Mouse (Mus musculus): ENCODE data around the gene Hvcn1. TPM values are rescaled to one million over a fixed set of nuclear protein-coding genes. Genes with fewer than 3 reads are reported as not detected.
A peak's percentile ranks its signal among the peaks of the same experiment; 100 is the strongest.
"Not testable (repeated sequence)": the region's sequence is repeated elsewhere in the genome, so short reads cannot be mapped to it uniquely, and the experiment has no call there.

Gene Hvcn1
- total RNA-seq (2021), result 1 to 10 TPM; 2.1 to 2.6 TPM

DNA sequence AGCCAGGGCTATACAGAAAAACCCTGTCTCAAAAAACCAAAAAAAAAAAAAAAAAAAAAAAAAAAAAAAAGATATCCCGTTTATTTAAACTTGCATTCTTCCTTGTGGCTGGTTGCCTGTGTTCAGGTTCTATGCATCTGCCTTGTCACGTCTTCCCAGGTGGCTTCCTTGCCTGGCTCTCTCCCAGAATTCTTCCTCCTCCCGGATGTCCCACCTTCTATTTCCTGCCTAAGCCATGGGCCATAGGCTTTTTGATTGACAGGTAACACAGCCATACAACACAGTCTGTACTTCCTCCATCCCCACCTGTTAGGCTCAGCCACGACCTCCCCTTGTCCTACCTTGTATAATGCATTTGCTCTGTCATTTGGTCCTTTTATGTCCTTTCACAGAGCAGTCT is at the start of gene Hvcn1:
Gene Hvcn1, plus strand, starts transcription at position 330 of the 400 bp plus-strand sequence.
- no peak for DNase-seq (ENCODE audit: extremely low spot score in 1 of 2, low spot score in 2 of 2)
- intact Hi-C loops (cut with DNase I), result no loop called here

DNA sequence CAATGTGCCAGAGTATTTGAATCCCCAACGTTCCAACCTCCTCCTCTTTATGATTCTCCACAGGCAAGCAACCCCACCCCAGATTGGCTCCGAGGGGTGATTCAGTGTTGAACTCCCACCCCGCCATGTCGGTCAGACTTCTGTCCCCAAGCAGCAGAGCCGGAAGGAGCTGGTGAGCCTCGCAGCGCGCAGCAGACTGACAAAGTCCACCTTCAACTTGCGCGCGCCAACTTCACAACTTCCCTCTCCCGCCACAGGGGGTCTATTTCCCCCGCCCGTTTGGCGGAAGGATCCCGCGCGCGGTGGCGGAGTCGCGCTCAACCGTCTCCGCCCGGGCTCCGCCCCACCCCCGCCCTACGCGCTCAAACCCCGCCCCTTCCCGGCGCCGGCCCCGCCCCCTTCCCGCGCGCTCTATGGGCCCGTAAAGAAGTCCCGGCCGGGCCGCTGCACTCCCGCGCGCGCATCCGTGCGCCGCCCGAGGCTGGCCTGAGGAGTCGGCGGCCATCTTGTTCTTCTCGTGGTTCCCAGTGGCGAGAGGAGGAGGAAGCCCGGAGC is 48.7 kb upstream of the Hvcn1 start, which contains the start of gene Ppp1cc:
Gene Ppp1cc, plus strand, starts transcription at position 452 of the 555 bp plus-strand sequence.
- DNase-seq (ENCODE audit: extremely low spot score in 1 of 2, low spot score in 2 of 2), result peak; percentile 86 to 96
- intact Hi-C loops (cut with DNase I), result no loop called here

- DNase-seq (ENCODE audit: extremely low spot score in 1 of 2, low spot score in 2 of 2), result peak in 1 of 2 experiments; percentile 53
- intact Hi-C loops (cut with DNase I), result no loop called here
Observed at GRCm38 (mm10) chr5:122158557-122159515, 47.8 kb upstream of the Hvcn1 start.

DNA sequence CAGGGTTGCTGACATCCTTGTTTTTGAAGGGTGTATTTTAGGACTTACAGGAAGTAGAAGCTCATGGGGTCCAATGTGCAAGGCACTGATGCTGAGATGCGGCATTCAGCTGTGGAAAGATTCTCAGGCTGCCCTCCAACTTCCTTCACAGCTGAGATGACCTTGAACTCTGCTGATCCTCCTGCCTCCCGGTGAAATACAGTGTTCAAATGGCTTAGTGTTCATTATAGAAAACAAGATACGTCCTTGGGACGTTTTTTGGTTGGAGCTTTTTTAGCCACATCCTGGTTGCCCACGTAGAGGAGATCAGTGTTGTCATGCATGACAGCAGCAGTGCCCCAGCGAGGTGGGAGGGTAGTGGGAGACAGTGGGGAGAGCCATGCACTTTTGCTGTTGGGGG is 43.4 kb upstream of the Hvcn1 start:
- DNase-seq (ENCODE audit: extremely low spot score in 1 of 2, low spot score in 2 of 2), result no peak
- intact Hi-C loops (cut with DNase I), result no loop called here

- DNase-seq (ENCODE audit: extremely low spot score in 1 of 2, low spot score in 2 of 2), result no peak
- intact Hi-C loops (cut with DNase I), result no loop called here
Observed at GRCm38 (mm10) chr5:122164011-122164410, 42.6 kb upstream of the Hvcn1 start.

DNA sequence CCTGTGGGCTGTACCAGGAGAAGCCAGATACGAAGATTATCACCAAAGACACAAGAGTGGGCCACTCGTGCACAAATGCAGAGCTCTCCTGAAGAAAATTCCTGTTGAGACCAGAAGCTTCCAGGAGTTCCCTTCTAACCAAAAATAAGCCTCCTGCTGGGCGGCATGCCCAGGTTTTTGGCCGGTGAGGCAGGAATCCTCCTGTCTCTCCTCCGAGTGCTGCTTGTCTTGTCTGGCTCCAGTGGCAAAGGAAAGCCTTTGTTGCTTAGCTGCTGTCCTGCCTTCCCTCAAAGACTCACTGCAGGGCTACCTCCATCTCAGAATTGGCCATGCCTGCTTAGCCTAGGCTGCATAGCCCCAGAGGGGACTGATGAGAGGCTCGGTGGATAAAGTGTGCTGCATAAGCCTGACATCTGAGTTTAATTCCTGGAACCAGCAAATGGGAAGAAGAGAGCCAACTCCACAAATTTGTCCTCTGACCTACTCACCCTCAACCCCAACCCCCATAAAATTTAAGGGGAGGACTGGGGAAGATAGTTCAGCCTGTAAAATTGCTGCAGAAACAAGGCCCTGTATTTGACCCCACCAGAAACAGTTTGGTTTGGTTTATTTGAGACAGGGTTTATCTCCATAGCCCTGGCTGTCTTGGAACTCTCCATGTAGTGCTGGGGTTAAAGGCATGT is 41.2 kb upstream of the Hvcn1 start:
- DNase-seq (ENCODE audit: extremely low spot score in 1 of 2, low spot score in 2 of 2), result peak in 1 of 2 experiments; percentile 54
- intact Hi-C loops (cut with DNase I), result no loop called here

DNA sequence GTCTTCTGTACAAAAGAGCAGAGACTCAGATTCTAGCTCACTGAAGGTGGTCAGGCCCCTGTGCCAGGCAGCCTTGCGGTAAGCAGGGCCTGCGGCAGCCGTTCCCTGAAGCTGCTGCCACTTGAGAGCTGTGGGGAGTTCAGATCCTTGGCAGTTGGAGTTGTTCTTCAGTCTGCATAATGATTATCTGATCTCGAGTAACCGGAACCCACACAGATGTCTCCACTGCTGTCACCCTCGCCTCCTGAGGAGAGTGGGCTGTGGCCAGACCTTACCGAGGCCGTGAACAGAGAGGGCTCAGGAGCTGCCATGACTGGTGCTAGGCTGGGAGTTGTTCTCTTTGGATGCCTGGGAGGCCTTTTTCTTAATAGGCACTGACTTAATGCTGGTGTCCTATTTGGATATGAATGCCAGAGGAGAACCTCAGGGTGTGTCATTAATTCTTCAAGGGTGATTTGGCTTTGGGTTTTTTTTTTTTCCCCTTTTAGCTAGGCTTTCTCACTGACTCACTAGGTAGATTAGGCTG is 39.9 kb upstream of the Hvcn1 start:
- intact Hi-C loops (cut with DNase I), result no loop called here
- DNase-seq (ENCODE audit: extremely low spot score in 1 of 2, low spot score in 2 of 2), result no peak

GRCm38 (mm10) chr5:122168344-122169069 is 38.1 kb upstream of the Hvcn1 start:
- intact Hi-C loops (cut with DNase I), result no loop called here
- DNase-seq (ENCODE audit: extremely low spot score in 1 of 2, low spot score in 2 of 2), result no peak

GRCm38 (mm10) chr5:122171058-122171457 is 35.5 kb upstream of the Hvcn1 start:
- DNase-seq (ENCODE audit: extremely low spot score in 1 of 2, low spot score in 2 of 2), result no peak
- intact Hi-C loops (cut with DNase I), result no loop called here

- intact Hi-C loops (cut with DNase I), result loop anchor here (5.0 kb wide), 1 partner anchor 43 kb away; no protein-coding TSS in a partner anchor
- peak in 1 of 2 experiments; percentile 22 for DNase-seq (ENCODE audit: extremely low spot score in 1 of 2, low spot score in 2 of 2)
Observed at GRCm38 (mm10) chr5:122175402-122175801, 31.2 kb upstream of the Hvcn1 start.

GRCm38 (mm10) chr5:122175961-122176360 is 30.6 kb upstream of the Hvcn1 start:
- intact Hi-C loops (cut with DNase I), result loop anchor here (5.0 kb wide), 1 partner anchor 44 kb away; no protein-coding TSS in a partner anchor

DNA sequence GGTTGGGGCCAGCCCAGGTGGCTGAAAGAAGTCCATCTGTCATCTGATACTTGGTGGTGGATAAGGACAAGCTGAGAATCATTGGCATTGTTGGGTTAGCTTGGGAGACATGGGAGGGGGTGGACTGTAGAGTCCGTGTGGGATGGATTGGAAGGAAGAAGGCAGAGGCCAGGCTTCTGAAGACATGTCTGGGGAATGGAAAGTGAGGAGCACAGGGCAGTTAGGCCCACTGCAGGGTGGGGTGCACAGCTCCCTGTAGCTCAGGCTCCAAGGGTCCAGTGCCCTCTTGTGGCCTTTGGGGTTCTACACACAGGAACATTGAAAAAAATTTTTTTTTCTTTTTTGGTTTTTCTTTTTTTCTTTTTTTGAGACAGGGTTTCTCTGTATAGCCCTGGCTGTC is 30.2 kb upstream of the Hvcn1 start:
- intact Hi-C loops (cut with DNase I), result loop anchor here (5.0 kb wide), 1 partner anchor 44 kb away; no protein-coding TSS in a partner anchor
- DNase-seq (ENCODE audit: extremely low spot score in 1 of 2, low spot score in 2 of 2), result peak in 1 of 2 experiments; percentile 79

More at GRCm38 (mm10) chr5:122175961-122176360, 30.6 kb upstream of the Hvcn1 start:
- DNase-seq (ENCODE audit: extremely low spot score in 1 of 2, low spot score in 2 of 2), result no peak

DNA sequence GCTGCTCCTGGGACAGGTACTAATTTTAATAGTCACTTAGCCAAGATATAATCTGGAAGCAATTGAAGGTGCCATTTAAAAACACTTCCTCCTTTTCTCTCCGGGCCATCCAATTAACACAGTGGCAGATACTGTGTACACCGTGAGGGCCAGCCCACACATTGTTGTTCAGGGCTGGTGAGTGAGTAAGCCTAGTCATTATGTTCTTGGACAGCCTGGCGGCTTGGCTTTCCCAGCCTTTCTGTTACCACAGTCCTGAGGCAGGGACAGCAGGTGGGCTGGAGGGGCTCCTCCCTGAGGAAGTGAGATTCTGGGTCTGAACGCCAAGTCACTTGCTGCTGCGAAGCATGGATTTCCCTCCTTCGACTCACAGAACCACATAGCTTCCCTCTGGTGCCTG is 26.9 kb upstream of the Hvcn1 start:
- peak in 1 of 2 experiments; percentile 54 for DNase-seq (ENCODE audit: extremely low spot score in 1 of 2, low spot score in 2 of 2)
- intact Hi-C loops (cut with DNase I), result loop anchor here (5.0 kb wide), 1 partner anchor 47 kb away; no protein-coding TSS in a partner anchor

DNA sequence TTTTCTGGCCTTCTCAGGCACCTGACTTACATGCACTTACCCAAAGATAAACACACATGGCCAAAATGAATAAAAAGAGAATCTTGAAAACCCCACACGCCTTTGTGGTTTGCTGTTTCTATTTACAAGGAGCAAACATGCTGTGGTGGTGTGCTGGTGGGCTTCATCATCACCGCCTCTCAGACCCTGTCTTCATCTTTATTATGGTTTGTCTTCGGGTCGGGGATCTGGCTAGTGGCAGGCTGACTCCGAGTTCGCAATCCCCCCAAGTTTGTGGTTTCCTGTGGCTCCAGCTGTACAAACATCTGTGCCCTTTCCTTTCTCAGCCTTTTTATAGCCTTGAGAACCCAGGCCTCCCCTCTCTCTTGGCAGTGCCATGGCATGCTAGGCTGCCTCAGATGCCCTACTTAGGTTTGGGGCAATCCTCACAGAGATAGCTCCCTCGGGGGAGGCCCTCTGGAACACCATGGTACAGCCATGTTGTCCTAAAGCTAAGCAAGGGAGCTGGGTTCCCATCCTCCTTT is 22.3 kb upstream of the Hvcn1 start:
- intact Hi-C loops (cut with DNase I), result no loop called here
- DNase-seq (ENCODE audit: extremely low spot score in 1 of 2, low spot score in 2 of 2), result no peak

GRCm38 (mm10) chr5:122184858-122185257 is 21.7 kb upstream of the Hvcn1 start:
- DNase-seq (ENCODE audit: extremely low spot score in 1 of 2, low spot score in 2 of 2); intact Hi-C loops (cut with DNase I): not testable (repeated sequence)

DNA sequence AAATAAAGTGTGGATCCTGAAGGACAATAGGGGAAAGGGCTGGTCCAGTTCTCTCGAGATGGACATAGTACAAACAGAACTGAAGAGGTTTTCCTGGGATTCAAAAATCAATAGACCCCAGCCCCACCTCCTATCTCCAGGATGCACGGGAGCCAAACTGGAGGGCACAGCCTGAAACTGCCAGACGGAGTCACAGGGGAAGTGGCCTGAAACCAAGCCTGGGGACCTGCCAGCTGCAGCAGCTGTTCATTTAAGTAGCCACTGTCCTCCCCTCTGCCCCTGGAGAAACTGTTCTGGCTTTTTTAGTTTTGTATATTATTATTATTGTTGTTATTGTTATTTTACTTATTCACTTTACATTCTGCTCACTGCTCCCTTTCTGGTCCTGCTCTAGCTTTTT is 17.5 kb upstream of the Hvcn1 start:
- no peak for DNase-seq (ENCODE audit: extremely low spot score in 1 of 2, low spot score in 2 of 2)
- intact Hi-C loops (cut with DNase I), result no loop called here

DNA sequence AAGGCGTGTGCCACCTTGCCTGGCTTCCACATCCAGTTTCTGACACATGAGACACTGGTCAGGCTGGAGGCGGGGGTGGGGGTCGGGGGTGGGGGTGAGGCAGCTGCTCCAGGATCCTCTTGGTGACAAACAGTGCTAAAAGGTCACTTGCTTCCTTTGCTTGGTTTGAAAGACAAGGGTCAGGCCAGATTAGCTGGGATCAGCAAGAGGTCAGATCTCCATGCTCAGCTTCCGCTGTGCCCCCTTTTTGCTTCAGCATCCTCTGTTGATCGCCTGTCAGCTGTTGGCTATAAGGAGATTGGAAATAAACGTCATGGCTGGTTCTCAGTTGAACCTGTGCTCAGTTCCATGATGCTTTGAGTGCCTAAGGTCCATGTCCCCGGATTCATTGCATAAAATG is 16.1 kb upstream of the Hvcn1 start:
- no peak for DNase-seq (ENCODE audit: extremely low spot score in 1 of 2, low spot score in 2 of 2)
- intact Hi-C loops (cut with DNase I), result no loop called here
